Mouse (Mus musculus) left cerebral cortex, postnatal 10 days (tissue): ENCODE measurements at regions not wholly inside any gene's neighbourhood (a gene's known extent, or its start where the extent isn't known, plus 50 kb on each side); places are given as distances from the start of the nearest gene placed in this dataset.

Experiments used
- DNase-seq, 2 experiments: peaks; one replicate each; pipeline ENCODE4 v3.0.0; 2021 to 2022; ENCODE audit warnings: low spot score in 2 of 2, mixed read lengths in 1 of 2; ENCODE audit errors: extremely low spot score in 1 of 2
- intact Hi-C: fragments of 180-260 bp; cut with DNase I; formaldehyde crosslinking; loops from one replicate; pipeline ENCODE4 v1.15.1; 2025

GRCm38 (mm10) chr12:110087812-110088211, 191.1 kb upstream of the Dio3 start:
- intact Hi-C loops = no loop called here

GRCm38 (mm10) chr12:110102186-110102585, 176.7 kb upstream of the Dio3 start:
- intact Hi-C loops = no loop called here
- no peak for DNase-seq

More at GRCm38 (mm10) chr12:110087812-110088211, 191.1 kb upstream of the Dio3 start:
- DNase-seq = no peak

- DNase-seq = peak in 1 of 2 experiments; percentile 37
- intact Hi-C loops = no loop called here
Measured at GRCm38 (mm10) chr12:110112051-110112722, 166.7 kb upstream of the Dio3 start.

DNA sequence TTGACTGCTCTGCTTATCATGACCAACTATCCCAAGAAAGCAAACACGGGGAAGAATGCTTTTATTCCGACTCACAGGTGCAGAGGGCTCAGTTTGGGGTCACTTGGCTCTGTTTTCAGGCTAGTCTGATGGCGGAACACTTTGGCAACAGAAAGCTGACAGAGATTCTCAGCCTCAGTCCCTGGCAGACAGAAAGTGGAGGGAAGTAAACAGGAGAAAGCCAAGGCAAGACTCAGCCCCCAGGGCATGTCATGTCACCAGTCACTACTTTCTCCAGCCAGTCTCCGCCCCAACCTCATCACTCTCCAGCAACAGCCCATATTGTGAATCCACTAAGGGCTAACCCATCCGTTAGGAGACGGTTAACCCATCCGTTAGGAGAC, 166.2 kb upstream of the Dio3 start:
- no peak for DNase-seq
- intact Hi-C loops = no loop called here

- DNase-seq = no peak
- intact Hi-C loops = no loop called here
Measured at GRCm38 (mm10) chr12:110120141-110120540, 158.7 kb upstream of the Dio3 start.

- DNase-seq = no peak
- intact Hi-C loops = no loop called here
Measured at GRCm38 (mm10) chr12:110122976-110123375, 155.9 kb upstream of the Dio3 start.

DNA sequence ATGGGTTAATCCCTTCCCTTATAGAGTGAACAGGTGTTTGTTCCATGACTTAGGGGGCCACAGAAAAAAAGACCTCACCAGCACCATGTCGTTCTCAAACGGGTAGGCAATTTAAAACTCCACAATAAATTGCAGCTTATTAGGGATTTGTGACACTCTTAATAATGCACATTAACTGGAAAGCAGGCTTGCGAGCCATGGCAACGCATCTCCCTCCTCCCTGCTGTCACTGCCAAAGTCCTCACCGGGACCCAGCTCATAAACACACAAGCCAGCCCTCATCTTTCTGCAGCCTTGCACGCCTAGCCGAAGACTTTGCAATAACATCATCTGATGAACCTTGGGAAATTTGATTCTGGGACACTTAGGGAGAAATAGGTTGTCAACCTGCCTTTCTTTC, 152.3 kb upstream of the Dio3 start:
- intact Hi-C loops = no loop called here
- DNase-seq = no peak

GRCm38 (mm10) chr12:110145379-110145778, 133.5 kb upstream of the Dio3 start:
- DNase-seq = no peak
- intact Hi-C loops = no loop called here

GRCm38 (mm10) chr12:110154225-110154962, 124.5 kb upstream of the Dio3 start:
- DNase-seq = no peak
- intact Hi-C loops = no loop called here

- intact Hi-C loops = no loop called here
- DNase-seq = no peak
Measured at GRCm38 (mm10) chr12:110154963-110155325, 123.9 kb upstream of the Dio3 start.

- intact Hi-C loops = no loop called here
Measured at GRCm38 (mm10) chr12:110156441-110156840, 122.4 kb upstream of the Dio3 start.

GRCm38 (mm10) chr12:110157998-110158747, 120.7 kb upstream of the Dio3 start:
- DNase-seq = no peak
- intact Hi-C loops = no loop called here

More at GRCm38 (mm10) chr12:110156441-110156840, 122.4 kb upstream of the Dio3 start:
- DNase-seq = no peak

- DNase-seq = no peak
- intact Hi-C loops = no loop called here
Measured at GRCm38 (mm10) chr12:110161306-110161705, 117.6 kb upstream of the Dio3 start.

GRCm38 (mm10) chr12:110165462-110165861, 113.4 kb upstream of the Dio3 start:
- intact Hi-C loops = no loop called here
- DNase-seq = no peak

DNA sequence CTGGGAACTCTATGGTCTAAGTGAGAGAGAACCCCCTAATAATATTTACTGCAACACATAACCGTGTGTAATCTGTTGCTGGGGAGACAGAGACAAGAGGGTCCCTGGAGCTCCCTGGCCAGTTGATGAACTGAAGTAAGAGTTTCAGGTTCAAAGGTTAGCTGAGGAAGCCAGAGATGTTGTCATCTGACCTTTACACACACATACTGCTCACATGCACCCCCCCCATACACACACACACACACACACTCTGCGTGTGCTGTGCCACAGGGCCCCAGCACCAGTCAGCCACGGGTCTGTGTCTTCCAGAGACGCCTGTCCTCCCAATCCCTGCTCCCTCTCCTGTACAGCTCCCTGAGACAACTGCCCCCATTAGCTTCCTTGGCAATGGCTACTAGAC, 110.5 kb upstream of the Dio3 start:
- DNase-seq = no peak
- intact Hi-C loops = no loop called here

- intact Hi-C loops = no loop called here
- DNase-seq = no peak
Measured at GRCm38 (mm10) chr12:110169261-110169660, 109.6 kb upstream of the Dio3 start.

DNA sequence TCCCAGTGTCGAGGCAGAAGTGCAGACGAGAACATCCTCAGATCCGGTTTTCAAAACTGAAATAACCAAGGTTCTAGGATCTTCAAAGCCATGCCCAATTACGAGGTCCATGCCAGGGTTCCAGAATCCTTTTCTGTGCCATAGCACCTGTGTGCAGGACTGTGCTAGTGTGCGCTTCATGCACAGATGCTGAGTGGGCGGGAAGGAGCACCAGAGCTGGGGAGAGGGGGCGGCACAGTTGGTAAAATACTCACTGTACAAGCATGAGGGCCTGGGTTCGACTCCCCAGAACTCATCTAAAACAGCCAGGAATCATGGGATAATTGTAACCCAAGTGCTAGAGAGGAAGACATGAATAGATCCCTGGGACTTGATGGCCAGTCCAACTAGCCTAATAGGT, 108.4 kb upstream of the Dio3 start:
- intact Hi-C loops = no loop called here
- no peak for DNase-seq

- no peak for DNase-seq
- intact Hi-C loops = no loop called here
Measured at GRCm38 (mm10) chr12:110177826-110178225, 101.0 kb upstream of the Dio3 start.

DNA sequence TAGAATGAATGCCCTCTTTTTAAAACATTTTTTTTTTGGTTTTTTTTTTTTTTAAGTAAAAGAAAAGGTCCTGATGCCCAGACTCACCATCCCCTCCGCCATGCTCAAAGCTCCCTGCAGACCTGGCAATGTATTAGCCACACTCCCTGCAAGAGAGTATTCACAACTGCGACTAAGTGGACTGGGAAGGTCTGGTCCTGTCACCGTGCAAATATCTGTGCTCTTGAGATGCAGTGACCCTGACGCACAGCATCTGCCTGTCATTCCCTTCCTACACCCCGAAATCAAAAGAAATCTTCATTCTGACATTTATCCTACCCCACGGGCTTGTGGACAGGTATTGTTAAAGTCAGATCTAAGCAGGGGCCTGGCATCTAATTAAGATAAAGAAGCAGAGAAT, 95.4 kb upstream of the Dio3 start:
- intact Hi-C loops = no loop called here

GRCm38 (mm10) chr12:110185399-110185798, 93.5 kb upstream of the Dio3 start:
- intact Hi-C loops = loop anchor here (5.0 kb wide), 1 partner anchor 47 kb away; no protein-coding TSS in a partner anchor
- DNase-seq = no peak

More for the DNA sequence above, 95.4 kb upstream of the Dio3 start:
- DNase-seq = no peak
